24 mouse cellular contexts compared by ENCODE assay signal in genomic region chr10:115144542-115144941, GRCm38 (mm10). TPM values are rescaled to one million over a fixed set of nuclear protein-coding genes. Genes with fewer than 3 reads are reported as not detected.
DNase-seq lines count a peak whose midpoint lies in the region; ATAC-seq and TF ChIP-seq lines count a peak whose summit lies in the region.
"Had no signal": no experiment of that assay in that cellular context is flagged by ENCODE, and none has a peak within 500 bp of the region (broad histone marks: within the 10 kb centered on the region; RNA-seq: fewer than 3 reads in every experiment).

No protein-coding gene starts in this region.

- no peaks in the 10 kb centered on the region for H3K9me3 ChIP-seq in hindbrain, embryonic 14.5 days (ENCODE audit: control insufficient read depth, low read length)
- H3K9me3 ChIP-seq in hindbrain, embryonic 13.5 days, result no peaks in the 10 kb centered on the region
- H3K9me3 ChIP-seq in midbrain, embryonic 11.5 days (ENCODE audit: control insufficient read depth, low read length), result no peaks in the 10 kb centered on the region
- no peaks in the 10 kb centered on the region for H3K9me3 ChIP-seq in midbrain, postnatal 0 days (ENCODE audit: low read length)
- no peaks in the 10 kb centered on the region for H3K9me3 ChIP-seq in hindbrain, postnatal 0 days (ENCODE audit: low read length)
- H3K9me3 ChIP-seq: embryonic facial prominence, embryonic 15.5 days; forebrain, embryonic 10.5 days had no signal

- H3K27ac ChIP-seq in hindbrain, embryonic 14.5 days, result no peak overlapping the region
- no peak overlapping the region for H3K27ac ChIP-seq in hindbrain, embryonic 13.5 days
- no peak overlapping the region for H3K27ac ChIP-seq in midbrain, embryonic 11.5 days (ENCODE audit: low read depth, low read length)
- no peak overlapping the region for H3K27ac ChIP-seq in midbrain, postnatal 0 days (ENCODE audit: low read depth, low read length)
- no peak overlapping the region for H3K27ac ChIP-seq in hindbrain, postnatal 0 days
- H3K27ac ChIP-seq: embryonic facial prominence, embryonic 15.5 days; forebrain, embryonic 10.5 days; gastrocnemius, adult 2 months; heart, embryonic 13.5 days had no signal

- no peak overlapping the region for H3K4me3 ChIP-seq in hindbrain, embryonic 14.5 days (replicated peaks; ENCODE audit: low read length)
- H3K4me3 ChIP-seq in hindbrain, embryonic 13.5 days, result no peak overlapping the region
- no peak overlapping the region for H3K4me3 ChIP-seq in midbrain, embryonic 11.5 days (ENCODE audit: low read depth, low read length)
- H3K4me3 ChIP-seq in midbrain, postnatal 0 days (ENCODE audit: low read depth, low read length), result no peak overlapping the region
- H3K4me3 ChIP-seq in hindbrain, postnatal 0 days (ENCODE audit: low read length), result no peak overlapping the region
- H3K4me3 ChIP-seq: embryonic facial prominence, embryonic 15.5 days; erythroblast, embryonic 14.5 days; forebrain, embryonic 10.5 days; gastrocnemius, adult 2 months; heart, embryonic 13.5 days had no signal

- no peaks in the 10 kb centered on the region for H3K4me1 ChIP-seq in hindbrain, embryonic 14.5 days (replicated peaks; ENCODE audit: control insufficient read depth, insufficient read depth, low read length)
- peaks cover 7% of the 10 kb centered on the region for H3K4me1 ChIP-seq in hindbrain, embryonic 13.5 days (replicated peaks)
- no peaks in the 10 kb centered on the region for H3K4me1 ChIP-seq in midbrain, embryonic 11.5 days (ENCODE audit: control insufficient read depth, insufficient read depth, low read length)
- H3K4me1 ChIP-seq in midbrain, postnatal 0 days (ENCODE audit: insufficient read depth, low read length), result no peaks in the 10 kb centered on the region
- H3K4me1 ChIP-seq in hindbrain, postnatal 0 days (ENCODE audit: insufficient read depth, low read length), result no peaks in the 10 kb centered on the region; the same call in 1 of the 2 replicates
- H3K4me1 ChIP-seq: embryonic facial prominence, embryonic 15.5 days; forebrain, embryonic 10.5 days; heart, embryonic 13.5 days had no signal

- WGBS in hindbrain, embryonic 14.5 days, result 27% methylated on average over 5 of the region's 5 CpGs
- WGBS in hindbrain, embryonic 13.5 days, result 29% methylated on average over 5 of the region's 5 CpGs
- WGBS in midbrain, embryonic 11.5 days, result 26% methylated on average over 5 of the region's 5 CpGs
- WGBS in midbrain, postnatal 0 days, result 24% methylated on average over 5 of the region's 5 CpGs
- 24% methylated on average over 5 of the region's 5 CpGs for WGBS in hindbrain, postnatal 0 days

- H3K27me3 ChIP-seq in hindbrain, embryonic 14.5 days (ENCODE audit: control insufficient read depth, insufficient read depth, low read length), result no peaks in the 10 kb centered on the region
- H3K27me3 ChIP-seq in hindbrain, embryonic 13.5 days, result no peaks in the 10 kb centered on the region
- no peaks in the 10 kb centered on the region for H3K27me3 ChIP-seq in midbrain, embryonic 11.5 days (ENCODE audit: control insufficient read depth, insufficient read depth, low read length)
- no peaks in the 10 kb centered on the region for H3K27me3 ChIP-seq in midbrain, postnatal 0 days (ENCODE audit: insufficient read depth, low read length)
- H3K27me3 ChIP-seq in hindbrain, postnatal 0 days (ENCODE audit: insufficient read depth, low read length), result no peaks in the 10 kb centered on the region
- H3K27me3 ChIP-seq: embryonic facial prominence, embryonic 15.5 days; heart, embryonic 13.5 days had no signal

- TF ChIP-seq CTCF in midbrain, postnatal 0 days (IDR thresholded peaks at IDR 0.05), result no peak
- no peak for TF ChIP-seq CTCF in hindbrain, postnatal 0 days (IDR thresholded peaks at IDR 0.05; ENCODE audit: low read depth)

- no peaks in the 10 kb centered on the region for H3K36me3 ChIP-seq in hindbrain, embryonic 14.5 days (replicated peaks; ENCODE audit: control insufficient read depth, insufficient read depth)
- no peaks in the 10 kb centered on the region for H3K36me3 ChIP-seq in hindbrain, embryonic 13.5 days
- no peaks in the 10 kb centered on the region for H3K36me3 ChIP-seq in midbrain, embryonic 11.5 days (ENCODE audit: control insufficient read depth, insufficient read depth, low read length)
- H3K36me3 ChIP-seq in midbrain, postnatal 0 days (ENCODE audit: insufficient read depth, low read length), result no peaks in the 10 kb centered on the region
- no peaks in the 10 kb centered on the region for H3K36me3 ChIP-seq in hindbrain, postnatal 0 days (ENCODE audit: insufficient read depth, low read length)
- H3K36me3 ChIP-seq: embryonic facial prominence, embryonic 15.5 days; forebrain, embryonic 10.5 days; G1E; heart, embryonic 13.5 days had no signal

- peak; percentile 35 to 47 for DNase-seq in cerebellum, postnatal 10 days
- DNase-seq in hindbrain, embryonic 14.5 days (ENCODE audit: low spot score), result no peak
- peak; percentile 31 for DNase-seq in midbrain, embryonic 11.5 days (ENCODE audit: low spot score, missing footprints)
- DNase-seq in midbrain, postnatal 0 days (ENCODE audit: low spot score), result no peak
- DNase-seq in hindbrain, postnatal 0 days (ENCODE audit: low spot score), result no peak
- DNase-seq: adrenal gland, adult 8-10 months; B cell, adult 2 months; cerebellum, adult 11-12 months; cerebellum, adult 9-10 months; embryo, embryonic 11 days; gastrocnemius, adult 2 months; gastrocnemius, postnatal 25 days; heart, postnatal 4 days had no signal

- no peak overlapping the region for H3K4me2 ChIP-seq in hindbrain, embryonic 14.5 days (replicated peaks)
- H3K4me2 ChIP-seq in hindbrain, embryonic 13.5 days, result no peak overlapping the region
- H3K4me2 ChIP-seq in midbrain, embryonic 11.5 days, result no peak overlapping the region
- H3K4me2 ChIP-seq in midbrain, postnatal 0 days (ENCODE audit: low read depth, low read length, poor library complexity, severe bottlenecking), result no peak overlapping the region
- H3K4me2 ChIP-seq in hindbrain, postnatal 0 days (ENCODE audit: low read depth, low read length), result no peak overlapping the region
- H3K4me2 ChIP-seq: embryonic facial prominence, embryonic 15.5 days; heart, embryonic 13.5 days had no signal

- ATAC-seq in cerebellum, adult (ENCODE audit: insufficient number of reproducible peaks, low FRiP score, low TSS enrichment), result no peak
- peak; percentile 21; the same call in 1 of the 2 replicates for ATAC-seq in hindbrain, embryonic 14.5 days (ENCODE audit: low FRiP score)
- no peak for ATAC-seq in hindbrain, embryonic 13.5 days (ENCODE audit: low FRiP score)
- no peak for ATAC-seq in midbrain, embryonic 11.5 days (ENCODE audit: low FRiP score)
- ATAC-seq in midbrain, postnatal 0 days (ENCODE audit: low FRiP score), result no peak
- ATAC-seq in hindbrain, postnatal 0 days, result peak; percentile 59
- ATAC-seq: CD4-positive, CD25-positive, alpha-beta regulatory T cell, adult 4 months; forebrain, embryonic 14.5 days had no signal

- no peak overlapping the region for H3K9ac ChIP-seq in hindbrain, embryonic 14.5 days
- H3K9ac ChIP-seq in hindbrain, embryonic 13.5 days, result no peak overlapping the region
- H3K9ac ChIP-seq in midbrain, embryonic 11.5 days (ENCODE audit: low read length), result no peak overlapping the region
- no peak overlapping the region for H3K9ac ChIP-seq in midbrain, postnatal 0 days (replicated peaks; ENCODE audit: low read length, poor library complexity, severe bottlenecking)
- H3K9ac ChIP-seq in hindbrain, postnatal 0 days (replicated peaks; ENCODE audit: low read length), result no peak overlapping the region
- H3K9ac ChIP-seq: embryonic facial prominence, embryonic 15.5 days; heart, embryonic 13.5 days had no signal

RNA-seq across cellular contexts. Expression of gene Tph2, which starts 40.3 kb away (rescaled TPM):
- 6.7 and 10.8 TPM in 2 replicates for polyA plus RNA-seq in hindbrain, embryonic 14.5 days (2014; fragmentation: Nextera tagmentation; extraction: Ambion mirVana)
- 3.9 and 7.2 TPM in 2 replicates for polyA plus RNA-seq in hindbrain, embryonic 13.5 days (2015; fragmentation: Nextera tagmentation; extraction: Ambion mirVana)
- polyA plus RNA-seq in midbrain, embryonic 11.5 days (2014; fragmentation: Nextera tagmentation; extraction: Ambion mirVana), result 0.36 and 0.91 TPM in 2 replicates
- total RNA-seq in midbrain, postnatal 0 days (2014; rRNA removed), result 9.0 and 16.7 TPM in 2 replicates
- polyA plus RNA-seq in midbrain, postnatal 0 days (2015; fragmentation: Nextera tagmentation; extraction: Ambion mirVana), result 7.5 and 9.1 TPM in 2 replicates
- total RNA-seq in hindbrain, postnatal 0 days (2014; rRNA removed), result 9.8 and 14.0 TPM in 2 replicates
- polyA plus RNA-seq in hindbrain, postnatal 0 days (2015; fragmentation: Nextera tagmentation; extraction: Ambion mirVana), result 13.6 and 17.9 TPM in 2 replicates
- total RNA-seq: common myeloid progenitor, adult 5-6 weeks; gastrocnemius, adult 2 months; gastrocnemius, postnatal 25 days; granulocyte monocyte progenitor cell, adult 5-6 weeks; heart, postnatal 4 days had no signal
- polyA plus RNA-seq: CD4-positive, CD25-positive, alpha-beta regulatory T cell, adult 4 months; erythroblast, embryonic 14.5 days; forebrain, embryonic 10.5 days; G1E; heart, embryonic 13.5 days had no signal

Comparison
In these comparisons a context has a peak if more than half of its experiments do, and no peak if none do; other contexts are left out.
1. DNase-seq: peak in cerebellum, postnatal 10 days (2 of 2) and midbrain, embryonic 11.5 days (single experiment); none in hindbrain, embryonic 14.5 days (single experiment), midbrain, postnatal 0 days (single experiment) and hindbrain, postnatal 0 days (single experiment).
2. ATAC-seq: peak in hindbrain, embryonic 14.5 days (single experiment) and hindbrain, postnatal 0 days (single experiment); none in cerebellum, adult (single experiment), hindbrain, embryonic 13.5 days (single experiment), midbrain, embryonic 11.5 days (single experiment) and midbrain, postnatal 0 days (single experiment).